9 mouse cellular contexts compared by ENCODE assay signal in the genomic region with DNA sequence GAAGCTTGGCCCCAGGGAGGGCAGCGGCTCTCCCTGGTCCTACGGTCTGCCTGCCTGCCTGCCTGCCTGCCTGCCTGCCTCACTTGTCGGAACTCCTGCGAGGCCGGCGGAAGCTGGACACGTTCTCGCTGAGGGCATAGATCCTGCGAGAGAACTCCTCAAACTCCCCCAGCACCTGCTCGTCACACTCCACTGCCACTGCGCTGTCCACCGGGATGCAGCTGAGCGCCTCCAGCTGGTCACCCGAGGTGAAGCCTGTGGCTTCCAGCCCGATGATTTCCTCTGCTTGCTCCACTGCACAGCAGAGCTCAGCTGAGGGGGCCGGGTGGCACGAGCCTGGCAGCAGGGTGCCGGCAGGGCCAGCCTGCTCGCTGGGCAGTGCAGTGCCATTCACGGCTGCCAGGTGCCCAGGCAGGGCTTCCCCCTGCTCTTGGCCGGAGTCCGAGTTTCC. TPM values are rescaled to one million over a fixed set of nuclear protein-coding genes. Genes with fewer than 3 reads are reported as not detected.
DNase-seq lines count a peak whose midpoint lies in the region; ATAC-seq lines count a peak whose summit lies in the region.
"Had no signal": no experiment of that assay in that cellular context is flagged by ENCODE, and none has a peak within 500 bp of the region (broad histone marks: within the 10 kb centered on the region; RNA-seq: fewer than 3 reads in every experiment).

No protein-coding gene starts in this region.

- H3K36me3 ChIP-seq in embryonic facial prominence, embryonic 11.5 days (replicated peaks; ENCODE audit: control insufficient read depth, insufficient read depth, low read depth, low read length), result no peaks in the 10 kb centered on the region

- H3K27me3 ChIP-seq in embryonic facial prominence, embryonic 11.5 days (ENCODE audit: control insufficient read depth, insufficient read depth, low read length), result no peaks in the 10 kb centered on the region
- H3K27me3 ChIP-seq: limb, embryonic 15.5 days had no signal

- no peaks in the 10 kb centered on the region; the same call in 1 of the 2 replicates for H3K4me1 ChIP-seq in embryonic facial prominence, embryonic 11.5 days (ENCODE audit: control insufficient read depth, insufficient read depth, low read length)

- peak; percentile 35; the same call in 1 of the 2 replicates for ATAC-seq in embryonic facial prominence, embryonic 11.5 days (replicated peaks; ENCODE audit: insufficient number of reproducible peaks, low FRiP score, low TSS enrichment, low read depth)

- H3K4me3 ChIP-seq in embryonic facial prominence, embryonic 11.5 days (ENCODE audit: low read depth, low read length), result no peak overlapping the region
- H3K4me3 ChIP-seq: limb, embryonic 15.5 days had no signal

- WGBS in embryonic facial prominence, embryonic 11.5 days, result 43% methylated on average over 22 of the region's 22 CpGs

- H3K27ac ChIP-seq in embryonic facial prominence, embryonic 11.5 days (replicated peaks; ENCODE audit: low read depth, low read length), result no peak overlapping the region
- H3K27ac ChIP-seq: limb, embryonic 15.5 days had no signal

- intact Hi-C loops in heart, postnatal 36 days (cut with DNase I), result no loop called here

- peak; percentile 24 for DNase-seq in right cerebral cortex, postnatal 4 days
- no peak for DNase-seq in right cerebral cortex, postnatal 36 days (ENCODE audit: low spot score in 2 of 2)
- DNase-seq in embryonic facial prominence, embryonic 11.5 days (ENCODE audit: low spot score), result no peak
- peak; percentile 73 to 93 for DNase-seq in kidney, postnatal 25 days
- DNase-seq in heart, postnatal 36 days, result no peak
- no peak for DNase-seq in MN1 (ENCODE audit: low spot score)
- no peak for DNase-seq in lung, postnatal 25 days (ENCODE audit: low spot score)
- DNase-seq in ovary, adult 18-20 months (ENCODE audit: low spot score), result no peak

- no peaks in the 10 kb centered on the region for H3K9me3 ChIP-seq in embryonic facial prominence, embryonic 11.5 days (replicated peaks; ENCODE audit: control insufficient read depth, low read length)
- H3K9me3 ChIP-seq: limb, embryonic 15.5 days had no signal

- no peak overlapping the region for H3K9ac ChIP-seq in embryonic facial prominence, embryonic 11.5 days (replicated peaks; ENCODE audit: low read length)
- H3K9ac ChIP-seq: limb, embryonic 15.5 days had no signal

- 0 out of 2 replicates have a peak overlapping the region, but pooled peaks have one; percentile 10 for H3K4me2 ChIP-seq in embryonic facial prominence, embryonic 11.5 days (ENCODE audit: low read depth, low read length)
- H3K4me2 ChIP-seq: limb, embryonic 15.5 days had no signal

RNA-seq across cellular contexts. Expression of a gene that starts 52.9 kb away (rescaled TPM):
- polyA plus RNA-seq in embryonic facial prominence, embryonic 11.5 days (2014; fragmentation: Nextera tagmentation; extraction: Ambion mirVana), result 4.2 and 6.0 TPM in 2 replicates
- 1 to 10 TPM; 5.1 to 9.2 TPM for total RNA-seq in heart, postnatal 36 days (2021)

Comparison
In these comparisons a context has a peak if more than half of its experiments do, and no peak if none do; other contexts are left out.
1. DNase-seq: peak in right cerebral cortex, postnatal 4 days (single experiment) and kidney, postnatal 25 days (2 of 2); none in right cerebral cortex, postnatal 36 days (0 of 2), embryonic facial prominence, embryonic 11.5 days (single experiment), heart, postnatal 36 days (0 of 2), MN1 (single experiment), lung, postnatal 25 days (single experiment) and ovary, adult 18-20 months (single experiment).